Mouse (Mus musculus) hindbrain, embryonic 16.5 days (tissue): ENCODE measurements around the gene Adh4. TPM values are rescaled to one million over a fixed set of nuclear protein-coding genes. Genes with fewer than 3 reads are reported as not detected.

ENCODE experiments used
- ATAC-seq: fragments of 200-750 bp; cut with Nextera tagmentation; 2 replicates; pipeline ENCODE4 v1.8.0; 2017; ENCODE audit warnings: moderate TSS enrichment, moderate library complexity
- H3K27ac ChIP-seq: fragments of 300-500 bp; sonication (generic); 2 replicates; pipeline ENCODE4 v1.5.1; 2014; ENCODE audit warnings: low read depth, mild to moderate bottlenecking, control low read depth, low read length, moderate library complexity
- H3K27me3 ChIP-seq: fragments of 300-500 bp; sonication (generic); replicated peaks from 2 replicates; pipeline ENCODE4 v1.6.1; 2014; ENCODE audit warnings: low read length; ENCODE audit not compliant: control insufficient read depth, insufficient read depth
- H3K36me3 ChIP-seq: fragments of 300-500 bp; sonication (generic); 2 replicates; pipeline ENCODE4 v1.6.1; 2014; ENCODE audit warnings: mild to moderate bottlenecking, low read length, moderate library complexity, mixed read lengths; ENCODE audit not compliant: control insufficient read depth, insufficient read depth
- H3K4me1 ChIP-seq: fragments of 300-500 bp; sonication (generic); 2 replicates; pipeline ENCODE4 v1.6.1; 2014; ENCODE audit warnings: low read depth, low read length; ENCODE audit not compliant: control insufficient read depth, insufficient read depth
- H3K4me2 ChIP-seq: fragments of 300-500 bp; sonication (generic); 2 replicates; pipeline ENCODE4 v1.6.1; 2014; ENCODE audit warnings: mild to moderate bottlenecking, low read length, control low read depth, moderate library complexity
- H3K4me3 ChIP-seq: fragments of 300-500 bp; sonication (generic); 2 replicates; pipeline ENCODE4 v1.5.1; 2014; ENCODE audit warnings: mild to moderate bottlenecking, low read length, control low read depth, moderate library complexity
- H3K9ac ChIP-seq: fragments of 300-500 bp; sonication (generic); 2 replicates; pipeline ENCODE4 v1.6.1; 2014; ENCODE audit warnings: low read depth, mild to moderate bottlenecking, control low read depth, low read length, moderate library complexity
- H3K9me3 ChIP-seq: fragments of 300-500 bp; sonication (generic); 2 replicates; pipeline ENCODE4 v1.6.1; 2014; ENCODE audit warnings: mild to moderate bottlenecking, low read length, moderate library complexity; ENCODE audit not compliant: control insufficient read depth
- WGBS: fragments of 180-500 bp; shearing (Covaris S2); extraction: QIAGEN DNeasy Blood & Tissue Kit; methylation state at CpG from one replicate; pipeline ENCODE4 v1.1.7; 2014; 5-methylcytosine and 5-hydroxymethylcytosine counted together
- polyA plus RNA-seq: library from polyadenylated mRNA; unstranded; fragments of >200 nt; fragmentation: Nextera tagmentation; extraction: Ambion mirVana; gene quantifications from 2 replicates; pipeline ENCODE4 v1.2.1, GENCODE M21; 2015

Gene Adh4
- polyA plus RNA-seq, 1 experiment from 2014 or later: not detected

DNA sequence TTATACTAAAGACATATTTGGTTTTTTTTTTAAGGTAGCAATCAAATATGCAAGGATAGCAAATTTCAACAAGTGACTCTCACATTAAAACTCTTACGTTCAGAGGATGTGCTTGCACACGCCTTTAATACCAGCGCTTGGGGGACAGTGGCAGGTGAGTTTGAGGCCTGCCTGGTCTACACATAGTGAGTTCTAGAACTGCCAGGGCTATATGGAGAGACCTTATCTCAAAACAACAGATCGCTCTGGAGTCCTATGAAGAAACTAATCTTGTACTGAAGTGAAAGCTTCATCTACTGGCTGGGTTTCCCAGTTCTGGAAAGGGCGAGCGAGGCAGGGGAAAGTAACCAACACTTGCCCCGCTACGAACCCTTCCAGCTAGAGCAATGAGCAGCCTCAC lies 64.2 kb downstream of the Adh4 start:
- H3K27me3 ChIP-seq: no peaks in the 10 kb centered on the region
- ATAC-seq: no peak
- H3K4me3 ChIP-seq: no peak overlapping the region
- no peak overlapping the region for H3K9ac ChIP-seq
- peaks cover 5% of the 10 kb centered on the region for H3K36me3 ChIP-seq
- H3K4me1 ChIP-seq: no peaks in the 10 kb centered on the region
- H3K27ac ChIP-seq: no peak overlapping the region
- H3K9me3 ChIP-seq: no peaks in the 10 kb centered on the region
- no peak overlapping the region for H3K4me2 ChIP-seq
- 94% methylated on average over 8 of the region's 8 CpGs for WGBS

Other genes starting within 250 kb of the Adh4 start
- gene 4930579F01Rik, start 221.6 kb upstream of the Adh4 start, polyA plus RNA-seq: not detected in 2 replicates
- gene Adh7, start 197.7 kb upstream of the Adh4 start, polyA plus RNA-seq: 0.91 and 0.96 TPM in 2 replicates
- gene Adh1, start 154.5 kb upstream of the Adh4 start, polyA plus RNA-seq: 1.4 and 1.7 TPM in 2 replicates
- not detected in 2 replicates for gene Adh6a, start 102.2 kb upstream of the Adh4 start, polyA plus RNA-seq
- 0.17 TPM in 1 of 2 replicates, not detected in the other for gene Adh6b, start 73.7 kb upstream of the Adh4 start, polyA plus RNA-seq
- 190 and 191 TPM in 2 replicates for gene Adh5, start 27.6 kb downstream of the Adh4 start, polyA plus RNA-seq
- gene Metap1, start 74.0 kb downstream of the Adh4 start, polyA plus RNA-seq: 45.7 and 47.5 TPM in 2 replicates
- 315 and 352 TPM in 2 replicates for gene Eif4e, start 110.7 kb downstream of the Adh4 start, polyA plus RNA-seq